Mouse (Mus musculus): ENCODE measurements around the gene S100a5.

S100a5 gene

GRCm38 (mm10) chr3:90627366-90627765 lies 19.0 kb downstream of the S100a5 start:
- DNase-seq: no peak

DNA sequence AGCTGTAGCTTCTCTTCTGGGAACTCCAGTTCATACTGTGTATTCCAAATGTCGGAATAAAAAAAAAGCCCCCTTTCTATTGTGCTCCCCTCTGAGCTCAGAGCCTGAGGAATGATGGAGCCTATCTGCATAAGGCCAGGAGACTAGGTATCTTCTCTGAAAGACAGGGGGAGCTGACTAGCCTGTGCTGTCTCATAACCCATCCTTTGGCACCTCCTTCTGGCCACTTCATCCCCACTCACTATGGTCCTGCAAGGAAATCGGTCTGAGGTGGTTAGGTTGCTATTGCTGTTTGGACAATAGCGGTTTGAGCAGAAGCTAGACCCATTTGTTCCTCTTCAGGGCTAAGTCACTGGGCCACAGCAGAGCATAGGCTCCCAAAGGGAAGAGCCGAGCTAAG lies 19.5 kb downstream of the S100a5 start:
- peak; percentile 59 for DNase-seq

GRCm38 (mm10) chr3:90629298-90629697 lies 21.0 kb downstream of the S100a5 start:
- no peak for DNase-seq

- no peak for DNase-seq
Observed at GRCm38 (mm10) chr3:90631984-90632383, 23.7 kb downstream of the S100a5 start.

- no peak for DNase-seq
Observed at GRCm38 (mm10) chr3:90638511-90639275, 30.4 kb downstream of the S100a5 start.

- DNase-seq: peak; percentile 33
Observed at GRCm38 (mm10) chr3:90639511-90640154, 31.3 kb downstream of the S100a5 start.

DNA sequence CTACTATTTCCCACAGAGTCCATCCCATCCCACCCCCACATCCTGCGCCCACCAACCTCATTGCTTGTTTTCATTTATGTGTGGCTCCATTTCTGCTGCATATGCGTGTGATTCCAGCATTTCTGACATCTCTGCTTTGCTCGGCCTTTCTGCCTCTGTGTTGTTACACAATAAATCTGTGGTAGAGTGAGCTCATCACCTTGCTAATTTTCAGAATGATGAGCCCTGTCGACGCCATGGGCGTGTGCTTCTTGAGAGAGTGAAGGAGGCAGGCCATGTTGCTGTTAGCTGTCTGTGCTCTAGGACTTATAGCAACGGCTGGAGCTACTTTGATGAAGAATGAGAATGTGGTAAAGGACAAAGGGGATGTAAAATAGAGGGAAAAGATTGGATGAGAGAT lies 32.7 kb downstream of the S100a5 start:
- no peak for DNase-seq

DNA sequence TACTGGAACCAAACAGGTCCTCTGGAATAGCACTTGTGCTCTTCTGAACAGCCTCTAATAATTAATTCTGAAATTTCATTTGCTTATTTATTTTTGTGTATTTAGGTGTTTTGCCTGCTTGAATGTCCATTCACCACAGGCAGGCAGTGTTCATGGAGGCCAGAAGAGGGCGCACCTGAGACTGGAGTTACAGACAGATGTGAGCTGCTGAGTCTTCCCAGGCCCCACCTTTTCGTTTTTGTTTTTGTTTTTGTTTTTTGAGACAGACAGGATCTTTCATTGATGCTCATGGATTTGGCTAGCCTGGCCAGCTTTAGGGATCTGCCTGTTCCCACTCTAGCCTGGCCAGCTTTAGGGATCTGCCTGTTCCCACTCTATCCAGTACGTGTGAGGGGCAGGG lies 35.9 kb downstream of the S100a5 start:
- DNase-seq: peak; percentile 74

DNA sequence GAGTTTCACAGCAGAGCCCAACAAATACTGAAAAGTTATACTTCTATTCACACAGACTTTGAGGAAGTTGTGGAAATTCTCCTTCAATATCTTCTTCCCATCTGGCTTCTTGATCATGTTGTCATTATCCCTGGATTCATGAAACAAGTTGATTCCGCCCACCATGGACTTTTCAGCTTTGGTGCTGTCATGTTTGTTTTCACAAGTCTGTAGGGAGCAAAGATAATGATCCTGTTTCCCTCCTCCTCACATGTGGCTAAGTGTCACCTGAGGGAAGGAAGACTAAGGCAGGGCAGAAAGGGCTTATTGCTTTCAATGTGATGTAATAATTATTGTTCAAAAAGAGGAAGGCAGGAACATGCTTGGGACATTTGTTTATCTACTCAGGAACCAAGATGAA lies 39.0 kb downstream of the S100a5 start:
- DNase-seq: no peak

DNA sequence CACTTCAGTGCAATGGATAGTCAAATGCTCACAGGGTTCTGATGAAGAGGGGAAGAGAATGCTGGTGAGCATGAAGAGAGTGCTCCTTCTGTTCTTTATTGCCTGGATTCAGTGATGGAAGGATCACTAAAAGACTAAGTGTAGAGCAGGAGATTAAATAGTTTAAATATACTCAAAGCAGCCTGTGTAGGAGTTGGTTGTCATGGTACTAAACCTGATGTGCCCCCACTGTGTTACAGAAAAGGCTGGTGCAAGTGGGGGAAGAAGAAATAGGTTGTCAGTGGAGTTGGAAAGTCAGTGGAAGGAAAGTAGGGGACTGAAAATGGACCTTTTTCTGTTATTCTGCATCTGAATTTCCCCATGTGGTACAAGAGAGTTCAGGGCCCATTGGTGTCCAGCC lies 40.7 kb downstream of the S100a5 start:
- no peak for DNase-seq

GRCm38 (mm10) chr3:90649832-90650231 lies 41.5 kb downstream of the S100a5 start:
- DNase-seq: no peak

GRCm38 (mm10) chr3:90652878-90653508 lies 44.7 kb downstream of the S100a5 start:
- DNase-seq: peak; percentile 86

DNA sequence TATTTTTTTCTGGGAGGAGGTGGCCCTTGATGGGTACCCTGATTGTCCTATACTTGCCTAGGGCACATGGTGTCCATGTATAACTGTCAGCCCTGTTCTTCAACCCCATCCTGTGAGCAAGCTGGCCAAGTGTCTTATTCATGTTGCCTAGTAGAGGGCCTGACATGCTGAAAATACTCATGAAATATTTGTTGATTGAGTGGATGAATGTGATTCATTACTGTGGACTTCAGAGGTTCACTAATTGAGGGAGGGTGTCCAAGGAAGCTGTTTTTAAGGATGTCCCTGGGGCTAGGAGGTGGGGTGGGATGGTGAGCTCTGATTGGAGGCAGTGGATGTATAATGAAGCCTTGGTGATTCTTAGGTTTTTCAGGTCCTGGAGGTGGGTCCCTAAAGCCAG lies 45.4 kb downstream of the S100a5 start, which contains the start of gene S100a7a:
S100a7a (plus strand) TSS at position 301 of the 400 bp plus-strand sequence.
- DNase-seq: no peak

GRCm38 (mm10) chr3:90657405-90657804 lies 49.1 kb downstream of the S100a5 start:
- peak; percentile 26 for DNase-seq

GRCm38 (mm10) chr3:90659364-90660044 lies 51.2 kb downstream of the S100a5 start:
- DNase-seq: no peak
